Mouse (Mus musculus) ES-Bruce4 (cell line): Measurements from ENCODE around the gene Actn4.

Experiments
- EP300 ChIP-seq: IDR thresholded peaks from 2 replicates; pipeline ENCODE4 v1.6.1; 2011; ENCODE audit warnings: low read depth, low read length; ENCODE audit not compliant: insufficient read depth
- POLR2A ChIP-seq: IDR thresholded peaks from one replicate; pipeline ENCODE4 v1.8.1; 2011; ENCODE audit warnings: low read length; ENCODE audit not compliant: insufficient read depth

- TF ChIP-seq EP300 (no peak), POLR2A (peak; percentile 21)
These were observed 96.4 kb downstream of the Actn4 start for GRCm38 (mm10) chr7:28865481-28866300.
